Mouse (Mus musculus): ENCODE results near the gene Wdfy4. TPM values are rescaled to one million over a fixed set of nuclear protein-coding genes. Genes with fewer than 3 reads are reported as not detected.

Wdfy4 gene
- polyA plus RNA-seq, 1 experiment from 2014 or later: 0.31 TPM

- Histone ChIP-seq H3K9me3 (no peaks in the 10 kb centered on the region), H3K4me2 (no peak overlapping the region), H3K27ac (replicated peaks) (no peak overlapping the region), H3K4me3 (no peak overlapping the region), H3K27me3 (replicated peaks) (no peaks in the 10 kb centered on the region), H3K4me1 (no peaks in the 10 kb centered on the region), H3K9ac (no peak overlapping the region), H3K36me3 (no peaks in the 10 kb centered on the region)
- 69% methylated on average over 2 of the region's 2 CpGs for WGBS
- no peak for ATAC-seq (ENCODE audit: extremely low read depth, insufficient number of reproducible peaks, low FRiP score, low TSS enrichment)
These were observed 269.9 kb downstream of the Wdfy4 start for GRCm38 (mm10) chr14:32915360-32915759.

GRCm38 (mm10) chr14:32911187-32911586, 274.1 kb downstream of the Wdfy4 start:
- Histone ChIP-seq H3K4me1 (no peaks in the 10 kb centered on the region), H3K4me3 (no peak overlapping the region), H3K36me3 (no peaks in the 10 kb centered on the region), H3K9ac (no peak overlapping the region), H3K9me3 (no peaks in the 10 kb centered on the region), H3K27ac (replicated peaks) (no peak overlapping the region), H3K27me3 (replicated peaks) (no peaks in the 10 kb centered on the region), H3K4me2 (no peak overlapping the region)
- ATAC-seq (ENCODE audit: extremely low read depth, insufficient number of reproducible peaks, low FRiP score, low TSS enrichment): no peak
- WGBS: 82% methylated on average over 4 of the region's 4 CpGs

Other genes with a start within 250 kb of the Wdfy4 start
- 0.17 TPM in 2 replicates for gene Lrrc18, start 194.1 kb downstream of the Wdfy4 start, polyA plus RNA-seq (2015; fragmentation: Nextera tagmentation; extraction: Ambion mirVana)
- 3.2 and 4.0 TPM in 2 replicates for gene Arhgap22, start 28.5 kb upstream of the Wdfy4 start, polyA plus RNA-seq (2015; fragmentation: Nextera tagmentation; extraction: Ambion mirVana)

Measured in heart, embryonic 13.5 days (tissue).